Mouse (Mus musculus) bone marrow macrophage, adult 2 months (primary cell): ENCODE measurements around the gene Cldn24.

Experiments used
- CTCF ChIP-seq: IDR thresholded peaks from 2 replicates; pipeline ENCODE4 v1.5.1; 2012; ENCODE audit warnings: low read depth, mild to moderate bottlenecking, low read length, moderate library complexity
- POLR2A ChIP-seq: IDR thresholded peaks from 2 replicates; pipeline ENCODE4 v1.6.1; 2012; ENCODE audit warnings: mild to moderate bottlenecking, low read depth, low read length, borderline replicate concordance

- TF ChIP-seq CTCF = no peak
- TF ChIP-seq POLR2A = no peak
These were observed 35.6 kb upstream of the Cldn24 start for GRCm38 (mm10) chr8:47786323-47786722.
